Mouse (Mus musculus): ENCODE data around the gene Tmem107.
A peak's percentile ranks its signal among the peaks of the same experiment; 100 is the strongest.

Gene Tmem107

DNA sequence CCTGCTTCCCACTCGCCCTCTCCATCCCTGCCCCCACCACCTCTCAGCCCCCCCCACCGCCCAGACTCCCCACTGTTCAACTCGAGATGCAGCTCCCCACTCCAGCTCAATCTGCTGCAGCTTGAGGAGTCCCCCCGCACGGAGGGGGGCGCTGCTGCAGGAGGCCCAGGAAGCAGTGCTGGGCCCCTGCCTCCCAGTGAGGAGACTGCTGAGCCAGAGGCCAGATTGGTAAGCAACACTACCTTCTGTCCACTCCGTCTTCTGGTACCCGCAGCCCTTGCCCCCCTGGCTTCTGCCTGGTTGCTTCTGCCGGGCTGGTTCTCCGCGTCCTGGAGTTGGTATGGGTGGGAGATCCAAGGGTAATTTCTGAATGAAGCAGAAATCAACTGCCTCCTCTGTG is 36.2 kb downstream of the Tmem107 start:
- DNase-seq (ENCODE audit: low spot score in 2 of 2), result peak in 1 of 2 experiments; percentile 58

DNA sequence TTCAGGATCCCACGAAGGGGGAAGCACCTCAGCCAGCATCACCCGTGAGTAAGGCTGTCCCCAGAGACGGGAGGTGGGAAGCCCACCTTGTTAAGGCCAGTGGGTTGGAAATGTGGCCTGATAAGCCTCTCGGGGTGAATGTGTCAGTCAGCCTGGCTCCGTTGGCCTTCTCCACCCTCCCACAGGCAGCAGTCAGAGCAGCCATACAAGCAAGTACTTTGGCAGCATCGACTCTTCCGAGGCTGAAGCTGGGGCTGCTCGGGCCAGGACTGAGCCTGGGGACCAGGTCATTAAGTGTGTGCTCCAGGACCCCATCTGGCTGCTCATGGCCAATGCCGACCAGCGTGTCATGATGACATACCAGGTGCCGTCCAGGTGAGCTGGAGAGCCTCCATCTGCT is 37.1 kb downstream of the Tmem107 start:
- peak in 1 of 2 experiments; percentile 57 for DNase-seq (ENCODE audit: low spot score in 2 of 2)

DNA sequence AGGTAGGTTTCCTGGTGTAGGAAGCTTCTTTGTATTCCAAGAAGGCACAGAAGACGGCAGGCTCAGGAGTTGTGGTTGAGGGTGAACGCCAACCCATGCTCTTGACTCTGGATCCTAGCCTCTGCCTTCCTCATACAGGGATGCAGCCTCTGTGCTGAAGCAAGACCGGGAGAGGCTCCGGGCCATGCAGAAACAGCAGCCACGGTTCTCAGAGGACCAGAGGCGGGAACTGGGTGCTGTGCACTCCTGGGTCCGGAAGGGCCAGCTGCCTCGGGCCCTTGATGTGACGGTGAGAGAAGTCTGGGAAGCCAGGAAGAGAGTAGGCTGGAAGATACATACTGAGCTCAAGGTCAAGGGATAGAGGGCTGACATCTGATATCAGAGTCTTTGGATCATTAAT is 37.6 kb downstream of the Tmem107 start:
- DNase-seq (ENCODE audit: low spot score in 2 of 2), result peak; percentile 12 to 60

DNA sequence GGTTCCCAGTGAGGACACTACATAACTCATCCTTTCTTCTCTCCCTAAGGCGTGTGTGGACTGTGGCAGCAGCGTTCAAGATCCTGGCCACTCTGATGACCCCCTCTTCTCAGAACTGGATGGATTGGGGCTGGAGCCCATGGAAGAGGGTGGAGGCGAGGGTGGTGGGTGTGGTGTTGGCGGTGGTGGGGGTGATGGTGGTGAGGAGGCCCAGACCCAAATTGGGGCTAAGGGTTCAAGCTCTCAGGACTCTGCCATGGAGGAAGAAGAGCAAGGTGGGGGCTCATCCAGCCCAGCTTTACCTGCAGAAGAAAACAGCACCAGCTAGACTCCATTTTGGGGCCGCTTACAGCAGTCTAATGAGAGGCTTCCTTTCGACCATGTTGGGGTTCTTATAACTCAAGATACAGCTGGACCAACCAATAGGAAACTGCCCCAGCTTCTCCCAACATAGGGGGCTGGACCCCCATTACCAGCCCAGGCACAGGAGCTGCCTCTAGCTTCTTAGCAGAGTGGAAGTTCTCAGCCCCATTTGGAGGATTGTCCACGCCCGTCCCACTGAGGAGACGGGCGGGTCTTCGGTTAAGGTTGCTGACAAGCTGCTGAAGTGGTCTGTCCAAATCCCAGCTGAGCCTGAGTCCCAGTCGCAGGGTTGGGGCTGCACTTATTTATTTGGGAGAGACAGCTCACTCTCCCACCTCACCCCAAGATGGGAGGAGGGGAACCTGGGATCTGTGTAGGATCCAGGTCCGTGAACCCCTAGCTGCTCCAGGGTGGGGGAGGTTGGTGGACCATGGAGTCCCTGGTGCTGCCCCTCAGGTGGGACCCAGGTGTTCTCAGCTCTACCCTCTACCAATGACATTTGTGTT is 38.7 kb downstream of the Tmem107 start:
- peak; percentile 13 to 60 for DNase-seq (ENCODE audit: low spot score in 2 of 2)

DNA sequence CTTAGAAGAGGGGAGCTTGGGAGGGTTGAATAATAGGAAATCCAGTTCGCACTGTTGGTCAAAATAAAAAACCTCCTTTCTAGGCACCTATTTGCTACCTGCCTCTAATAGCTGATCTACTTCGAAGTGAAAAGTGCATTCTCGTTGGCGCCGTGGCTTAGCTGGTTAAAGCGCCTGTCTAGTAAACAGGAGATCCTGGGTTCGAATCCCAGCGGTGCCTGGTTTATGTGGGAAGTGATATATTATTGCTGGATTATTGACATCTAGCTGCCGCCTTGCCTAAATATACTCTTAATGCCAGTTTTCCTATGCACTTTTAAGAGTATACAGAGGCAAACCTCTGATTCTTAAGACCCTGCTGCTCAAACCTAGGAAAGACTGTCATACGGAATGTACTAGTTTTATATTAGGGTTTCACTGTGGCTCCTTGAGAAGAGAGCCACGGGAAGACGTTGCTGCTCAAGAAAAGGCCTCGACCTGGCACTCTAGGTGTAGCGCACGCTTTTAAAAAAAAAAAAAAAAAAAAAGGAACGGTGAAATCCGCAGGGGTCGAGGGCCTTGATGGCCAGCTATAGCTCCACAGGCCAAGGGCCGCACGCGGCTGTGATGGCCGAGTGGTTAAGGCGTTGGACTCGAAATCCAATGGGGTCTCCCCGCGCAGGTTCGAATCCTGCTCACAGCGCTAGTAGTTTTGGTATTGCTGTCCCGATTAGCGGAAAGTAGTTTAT is 39.9 kb downstream of the Tmem107 start:
- DNase-seq (ENCODE audit: low spot score in 2 of 2), result peak; percentile 93 to 99

DNA sequence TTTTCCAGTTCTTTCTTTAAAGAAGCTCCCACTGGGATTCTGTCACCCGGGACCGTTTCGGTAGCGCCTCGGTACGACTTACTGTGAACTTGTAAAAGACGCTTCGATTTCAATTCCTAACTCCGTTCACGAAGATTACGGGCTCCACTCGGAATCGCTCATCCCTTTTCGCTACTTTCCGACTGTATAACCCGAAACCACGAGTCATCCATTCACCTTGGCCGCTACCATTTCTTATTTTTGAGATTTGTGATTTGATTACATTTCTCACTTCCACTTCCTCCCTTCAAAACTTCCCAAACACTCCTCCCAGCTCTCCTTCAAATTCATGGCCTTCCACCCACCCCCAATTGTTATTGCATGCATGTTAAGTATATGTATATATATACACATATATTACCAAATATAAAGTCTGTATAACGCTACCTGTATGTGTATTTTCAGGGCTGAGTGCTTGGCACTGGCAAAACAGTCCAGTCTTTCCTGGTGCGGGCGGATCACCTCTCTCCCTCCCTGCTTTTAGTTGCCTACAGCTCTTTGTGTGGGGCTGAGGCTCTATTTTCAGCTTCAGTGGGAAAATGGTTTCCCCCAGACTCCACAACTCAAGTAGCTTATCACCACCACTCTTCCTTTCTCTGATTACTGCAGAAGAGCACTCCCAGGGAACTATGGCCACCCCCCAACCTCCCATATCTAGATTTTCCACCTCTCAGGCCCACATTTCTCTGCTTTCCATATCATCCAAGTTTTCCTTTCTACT is 40.6 kb downstream of the Tmem107 start:
- no peak for DNase-seq (ENCODE audit: low spot score in 2 of 2)

DNA sequence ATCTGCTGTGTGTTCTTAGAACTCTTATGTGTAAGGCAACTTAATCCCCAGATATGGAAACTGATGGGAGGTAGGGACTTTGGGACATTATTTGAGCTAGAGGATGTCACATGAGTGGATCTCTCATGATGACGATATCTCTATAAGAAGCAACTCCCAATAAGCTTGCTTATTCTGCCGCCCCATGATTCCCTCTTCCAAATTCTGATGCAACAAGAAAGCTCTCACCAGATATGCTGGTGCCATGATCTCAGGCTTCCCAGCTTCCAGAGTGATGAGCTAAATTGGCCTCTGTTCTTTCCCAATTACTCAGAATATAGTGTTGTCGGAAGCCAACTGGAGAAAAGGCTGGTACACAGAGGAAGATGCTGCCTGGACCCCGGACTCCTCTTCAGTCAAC is 41.3 kb downstream of the Tmem107 start:
- peak in 1 of 2 experiments; percentile 7 for DNase-seq (ENCODE audit: low spot score in 2 of 2)

DNA sequence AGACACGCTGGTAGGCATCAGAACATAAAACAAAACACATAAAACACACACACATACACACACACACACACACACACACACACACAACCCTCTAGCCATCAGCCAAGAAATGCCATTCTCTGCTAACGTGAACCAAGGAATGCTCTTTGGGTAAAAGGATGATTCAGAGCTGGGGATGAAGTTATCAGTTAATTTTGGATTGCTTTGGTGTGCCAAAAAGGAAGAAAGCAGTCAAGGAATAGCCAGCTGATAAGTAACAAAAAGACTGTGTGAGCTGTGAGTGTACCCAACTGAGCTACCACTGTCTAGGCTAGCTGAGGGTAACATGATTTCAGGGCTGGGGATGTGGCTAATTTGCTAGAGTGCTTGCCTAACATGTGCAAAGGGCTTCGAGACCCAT is 43.4 kb downstream of the Tmem107 start:
- DNase-seq (ENCODE audit: low spot score in 2 of 2), result no peak

DNA sequence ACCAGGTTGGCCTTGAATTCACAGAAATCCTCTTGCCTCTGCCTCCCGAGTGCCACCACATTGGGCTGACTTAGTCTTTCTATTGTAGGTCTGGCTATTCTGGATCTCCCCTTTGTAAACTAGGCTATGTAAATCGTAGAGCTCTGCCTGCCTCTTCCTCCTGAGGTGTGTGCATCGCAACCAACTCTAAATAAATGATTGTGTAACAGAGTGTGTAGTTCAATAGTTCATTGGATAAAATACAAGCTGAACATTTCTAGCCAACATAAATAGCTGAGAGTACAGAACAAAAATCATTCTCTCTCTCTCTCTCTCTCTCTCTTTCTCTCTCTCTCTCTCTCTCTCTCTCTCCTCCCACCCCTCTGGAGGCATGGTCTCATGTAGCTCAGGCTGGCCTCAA is 44.0 kb downstream of the Tmem107 start:
- DNase-seq (ENCODE audit: low spot score in 2 of 2), result no peak

DNA sequence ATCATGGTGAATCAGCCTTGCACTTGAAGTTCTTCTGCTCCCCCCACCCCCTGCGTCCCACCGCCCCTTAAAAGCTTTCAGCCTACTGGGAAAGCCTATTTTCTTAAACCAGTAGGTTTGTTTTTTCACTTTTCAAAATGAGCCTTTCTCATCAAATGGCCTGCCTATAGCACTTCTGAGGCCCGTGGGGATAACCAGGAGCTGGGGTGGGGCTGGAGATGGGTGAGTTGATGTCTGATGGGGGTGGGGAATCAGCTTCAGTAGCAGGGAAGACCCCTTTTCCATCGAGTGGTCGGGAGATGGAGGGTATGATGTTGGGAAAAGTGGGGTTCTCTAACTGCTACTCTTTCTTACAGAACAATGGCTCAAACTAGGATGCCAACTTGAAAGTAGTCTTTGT is 46.2 kb downstream of the Tmem107 start:
- no peak for DNase-seq (ENCODE audit: low spot score in 2 of 2)

DNA sequence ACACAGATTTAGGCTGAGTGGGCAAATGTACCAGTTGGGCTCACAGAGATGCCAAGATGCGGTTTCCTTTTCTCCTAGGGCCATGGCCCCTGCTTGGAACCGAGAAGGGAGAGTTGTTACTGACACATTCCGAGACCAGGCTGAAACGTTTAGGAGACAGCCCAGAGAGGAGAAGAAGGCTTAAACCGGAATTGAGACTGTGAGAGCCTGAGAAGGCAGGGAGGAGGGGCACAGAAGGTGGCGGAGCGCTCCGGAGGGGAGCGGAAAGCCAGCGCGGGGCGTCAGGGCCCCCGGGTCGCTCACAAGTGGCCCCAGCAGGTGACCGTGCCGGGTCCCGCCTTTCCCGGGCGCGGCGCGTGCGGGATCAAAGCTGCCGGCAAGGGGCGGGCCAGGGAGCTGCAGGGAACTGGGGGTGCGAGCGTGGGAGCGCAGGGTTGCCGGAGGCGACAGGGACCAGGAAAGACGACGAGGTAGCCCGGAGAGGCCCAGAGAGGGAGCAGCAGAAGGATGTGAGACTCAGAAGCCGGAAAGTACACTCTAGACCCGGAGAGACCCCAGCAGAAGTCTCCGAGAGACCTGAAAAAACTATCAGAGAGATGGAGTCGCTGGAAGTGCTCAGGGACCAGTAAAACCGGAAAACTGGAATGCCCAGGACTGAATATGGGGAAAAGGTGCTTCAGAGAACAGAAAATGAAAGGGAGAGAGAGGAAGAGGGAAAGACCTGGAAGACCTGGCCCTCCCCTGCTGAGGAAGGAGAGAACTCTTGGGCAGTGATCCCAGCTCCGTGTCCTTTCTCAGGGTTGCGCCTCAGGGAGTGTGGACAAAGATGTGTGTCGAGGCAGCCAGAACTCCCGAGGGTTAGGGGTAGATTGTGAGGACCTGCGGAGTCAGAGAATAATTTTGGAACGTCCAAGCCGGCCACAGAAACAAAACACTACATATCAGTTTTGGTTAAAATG is 47.4 kb downstream of the Tmem107 start:
- peak; percentile 61 to 86 for DNase-seq (ENCODE audit: low spot score in 2 of 2)

DNA sequence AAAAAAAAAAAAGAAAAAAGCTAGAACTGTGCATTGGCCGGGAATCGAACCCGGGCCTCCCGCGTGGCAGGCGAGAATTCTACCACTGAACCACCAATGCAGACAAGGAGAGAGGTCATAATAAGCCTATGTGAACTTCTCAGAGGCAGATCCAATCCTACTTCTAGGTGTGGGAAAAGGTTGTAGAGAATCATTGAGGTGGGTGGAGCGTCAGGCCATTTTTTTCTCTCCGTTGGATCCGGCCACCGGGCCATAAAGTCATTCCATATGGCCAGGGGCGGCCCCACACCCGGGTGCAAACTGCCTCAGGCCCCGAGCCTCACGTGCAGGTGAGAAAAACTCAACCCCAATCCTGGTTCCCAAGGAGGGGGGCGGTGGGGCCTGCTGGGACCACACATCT is 48.2 kb downstream of the Tmem107 start:
- peak; percentile 88 to 95 for DNase-seq (ENCODE audit: low spot score in 2 of 2)

DNA sequence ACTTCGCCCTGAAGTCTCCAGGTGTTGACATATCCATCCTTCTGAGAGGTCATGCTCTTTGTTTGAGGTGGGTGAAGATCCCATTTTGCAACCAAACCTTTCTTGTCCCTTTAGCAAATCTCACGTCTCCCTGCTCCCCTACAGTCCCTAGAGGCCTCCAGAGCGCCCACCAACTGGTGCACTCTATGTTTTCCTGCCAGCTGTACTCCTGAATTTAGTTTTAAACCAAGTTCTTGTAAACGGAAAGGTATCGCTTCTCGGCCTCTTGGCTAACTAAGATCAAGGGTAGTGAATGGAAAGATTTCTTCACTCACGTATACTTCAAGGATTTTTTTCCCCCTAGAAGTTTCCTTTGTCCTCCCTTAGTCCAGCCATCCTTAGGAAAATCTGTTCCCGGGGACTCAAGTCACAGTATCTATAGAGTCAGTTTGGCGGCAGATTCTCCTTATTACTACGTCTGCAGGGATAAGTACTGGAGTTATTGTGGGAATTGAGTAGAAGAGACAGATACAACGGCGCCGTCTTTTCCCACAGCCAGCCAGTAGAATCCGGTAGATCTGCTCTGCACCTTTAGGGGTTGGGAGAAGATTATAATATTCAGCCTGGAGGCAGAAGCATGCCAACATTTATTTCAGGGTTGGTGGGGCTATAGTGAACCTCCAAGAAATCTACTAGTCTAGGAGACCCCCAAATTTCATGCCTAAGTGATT is 49.0 kb downstream of the Tmem107 start:
- no peak for DNase-seq (ENCODE audit: low spot score in 2 of 2)

DNA sequence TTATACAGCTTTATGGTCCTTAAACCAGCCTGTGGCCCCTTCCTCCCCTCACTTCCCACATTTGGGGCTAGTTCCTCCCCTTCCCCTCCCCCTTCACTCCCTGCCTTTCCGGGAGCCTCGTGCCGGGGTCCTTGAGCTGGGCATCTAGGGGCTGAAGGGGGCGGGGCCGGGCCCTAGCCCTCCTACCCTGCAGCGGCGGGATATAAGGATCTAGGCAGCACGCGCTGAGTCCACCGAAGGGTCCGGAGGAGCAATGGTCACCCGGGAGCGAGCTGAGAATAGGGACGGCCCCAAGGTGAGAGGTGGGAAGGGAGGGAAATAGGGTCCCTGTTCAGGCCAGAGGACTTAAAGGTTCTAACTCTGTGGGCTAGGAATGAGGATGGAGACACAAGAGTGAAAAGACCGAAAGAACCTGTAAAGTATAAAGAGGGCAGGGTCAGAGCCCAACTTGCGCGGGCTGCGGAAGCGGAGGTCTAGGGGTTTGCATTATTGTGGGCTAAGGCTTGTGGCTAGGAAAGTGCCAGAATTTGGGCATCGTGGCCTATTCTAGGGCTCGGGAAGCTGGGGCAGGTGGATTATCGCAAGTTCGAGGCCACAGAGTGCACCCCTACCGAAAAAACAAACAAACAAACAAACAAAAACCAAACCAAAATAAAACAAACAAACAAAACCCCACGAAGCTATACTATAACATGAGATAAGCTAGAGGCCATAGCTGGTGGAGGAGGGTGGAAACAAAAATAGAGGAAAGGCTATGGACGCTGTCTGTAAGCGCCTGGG is 49.8 kb downstream of the Tmem107 start, which contains the start of gene Hes7:
Hes7 (plus strand) TSS at position 184 of the 780 bp plus-strand sequence.
- peak in 1 of 2 experiments; percentile 66 for DNase-seq (ENCODE audit: low spot score in 2 of 2)

DNA sequence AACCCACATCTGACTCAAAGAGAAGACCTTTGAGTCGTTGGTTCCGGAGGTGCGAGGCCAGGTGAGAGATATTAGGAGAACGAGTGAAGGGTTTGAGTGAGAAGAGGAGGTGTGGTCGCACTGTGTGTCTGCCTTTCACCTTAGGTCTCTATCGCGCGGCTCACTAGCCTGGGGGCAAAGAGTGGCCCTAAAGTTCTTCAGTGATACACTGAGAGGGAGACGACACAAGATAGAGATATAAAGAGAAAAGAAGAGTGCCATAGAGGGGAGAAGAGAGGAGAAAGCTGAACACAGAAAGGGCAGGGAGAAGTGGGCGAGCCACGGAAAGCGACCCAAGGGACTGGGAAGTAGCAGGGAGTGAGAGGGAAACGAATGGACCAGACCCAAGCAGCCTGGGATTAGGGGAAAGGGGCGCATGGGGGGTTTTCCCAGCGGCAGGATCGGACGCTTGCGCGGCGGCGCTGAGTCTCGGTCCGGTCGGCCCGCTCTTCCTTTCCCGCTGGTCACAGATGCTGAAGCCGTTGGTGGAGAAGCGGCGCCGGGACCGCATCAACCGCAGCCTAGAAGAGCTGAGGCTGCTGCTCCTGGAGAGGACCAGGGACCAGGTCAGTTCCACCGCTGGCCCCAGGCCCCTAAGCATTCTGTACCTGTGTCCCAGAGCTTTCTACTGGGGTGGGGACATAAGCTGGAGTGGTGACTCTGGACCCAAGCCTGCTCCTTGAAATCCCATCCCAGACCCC is 50.6 kb downstream of the Tmem107 start:
- DNase-seq (ENCODE audit: low spot score in 2 of 2), result peak in 1 of 2 experiments; percentile 70

DNA sequence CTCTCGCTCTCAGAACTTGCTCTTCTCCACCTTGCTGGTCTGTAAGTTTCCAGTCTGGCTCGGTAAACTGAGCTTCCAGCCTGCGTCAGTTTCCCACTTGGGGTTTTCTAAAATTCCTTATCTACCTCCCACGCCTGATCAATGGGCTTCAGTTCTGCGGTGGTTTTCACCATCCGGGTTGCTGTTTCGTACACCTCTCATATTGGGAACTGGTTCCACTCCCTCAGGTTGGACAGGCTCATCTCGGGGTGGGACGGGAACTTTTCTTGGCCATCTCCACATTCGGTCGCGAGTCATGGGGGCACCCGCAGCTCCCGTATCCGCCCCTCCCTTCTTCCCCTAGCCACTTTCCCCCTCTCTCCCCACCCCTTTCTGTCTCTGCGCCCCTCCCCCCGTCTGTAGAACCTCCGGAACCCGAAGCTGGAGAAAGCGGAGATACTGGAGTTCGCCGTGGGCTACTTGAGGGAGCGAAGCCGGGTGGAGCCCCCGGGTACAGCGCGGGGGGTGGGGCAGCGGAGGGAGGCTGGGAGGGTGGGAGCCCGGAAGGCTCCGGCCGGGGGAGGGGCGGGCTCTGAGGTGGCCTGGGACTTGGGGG is 51.2 kb downstream of the Tmem107 start:
- DNase-seq (ENCODE audit: low spot score in 2 of 2), result no peak

DNA sequence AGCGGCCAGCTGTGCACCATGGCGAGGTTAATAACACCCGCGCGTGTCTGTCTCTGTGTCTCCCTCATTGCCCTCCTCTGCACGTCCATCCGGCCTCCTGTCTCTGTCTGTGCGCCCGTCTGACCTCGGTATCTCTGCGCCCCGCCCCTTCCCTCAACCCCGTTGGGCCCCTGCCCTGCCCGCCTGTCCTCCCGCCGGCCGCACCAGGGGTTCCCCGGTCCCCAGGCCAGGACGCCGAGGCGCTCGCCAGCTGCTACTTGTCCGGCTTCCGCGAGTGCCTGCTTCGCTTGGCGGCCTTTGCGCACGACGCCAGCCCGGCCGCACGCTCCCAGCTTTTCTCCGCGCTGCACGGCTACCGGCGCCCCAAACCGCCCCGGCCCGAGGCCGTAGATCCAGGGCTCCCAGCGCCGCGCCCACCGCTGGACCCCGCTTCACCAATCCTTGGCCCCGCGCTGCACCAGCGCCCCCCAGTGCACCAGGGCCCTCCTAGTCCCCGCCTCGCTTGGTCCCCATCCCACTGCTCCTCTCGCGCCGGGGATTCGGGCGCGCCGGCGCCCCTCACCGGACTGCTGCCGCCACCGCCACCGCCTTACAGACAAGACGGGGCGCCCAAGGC is 51.8 kb downstream of the Tmem107 start, which contains the start of gene 9130213A22Rik:
9130213A22Rik (minus strand) TSS at position 254 of the 616 bp plus-strand sequence.
- DNase-seq (ENCODE audit: low spot score in 2 of 2), result peak; percentile 79 to 89
